ENCODE assay signal across 16 mouse cellular contexts in the genomic region with DNA sequence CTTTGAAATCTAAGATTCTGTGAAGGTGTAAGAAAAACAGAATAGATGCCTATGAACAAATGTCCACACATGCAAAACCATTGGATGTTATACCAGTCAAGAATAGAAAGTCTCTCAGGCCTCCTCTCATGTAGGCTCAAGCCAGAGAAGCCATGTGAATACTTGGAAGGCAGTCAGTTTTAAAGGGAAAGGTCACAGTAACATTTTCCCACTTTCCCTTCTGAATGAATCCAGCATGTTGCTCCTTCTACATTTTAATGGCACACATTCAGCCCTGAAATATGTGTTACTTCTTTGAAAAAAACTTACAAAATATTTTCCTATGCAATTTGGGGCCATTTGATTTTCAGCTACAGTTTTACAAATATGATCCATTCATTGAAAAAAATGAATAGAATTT.
"Had no signal": no experiment of that assay in that cellular context is flagged by ENCODE, and none has a peak within 500 bp of the region (broad histone marks: within the 10 kb centered on the region; RNA-seq: fewer than 3 reads in every experiment).

No protein-coding gene starts in this region.

- H3K27me3 ChIP-seq: limb, embryonic 13.5 days; liver, embryonic 13.5 days had no signal

- DNase-seq: kidney, adult 2 months; kidney, postnatal 10 days; kidney, postnatal 36 days; left cerebral cortex, postnatal 4 days; liver, embryonic 13.5 days; lung, adult 2 months; lung, postnatal 14 days; lung, postnatal 4 days; midbrain, embryonic 14.5 days; right cerebral cortex, postnatal 4 days; thymus, adult 2 months; thymus, postnatal 14 days; thymus, postnatal 4 days had no signal

- H3K9me3 ChIP-seq: limb, embryonic 13.5 days; liver, embryonic 13.5 days had no signal

- H3K4me1 ChIP-seq: limb, embryonic 13.5 days; liver, embryonic 13.5 days had no signal

- H3K36me3 ChIP-seq: limb, embryonic 13.5 days; liver, embryonic 13.5 days had no signal

- H3K27ac ChIP-seq: liver, embryonic 13.5 days; stomach, postnatal 0 days had no signal

- H3K4me3 ChIP-seq: limb, embryonic 13.5 days; liver, embryonic 13.5 days had no signal

- H3K9ac ChIP-seq: limb, embryonic 13.5 days; liver, embryonic 13.5 days had no signal

- H3K4me2 ChIP-seq: limb, embryonic 13.5 days; liver, embryonic 13.5 days; midbrain, embryonic 11.5 days had no signal
